ENCODE assay signal across 32 mouse cellular contexts in genomic region chr2:71497175-71497574, GRCm38 (mm10). TPM values are rescaled to one million over a fixed set of nuclear protein-coding genes. Genes with fewer than 3 reads are reported as not detected.
DNase-seq lines count a peak whose midpoint lies in the region; ATAC-seq and TF ChIP-seq lines count a peak whose summit lies in the region.
"Had no signal": no experiment of that assay in that cellular context is flagged by ENCODE, and none has a peak within 500 bp of the region (broad histone marks: within the 10 kb centered on the region; RNA-seq: fewer than 3 reads in every experiment).

No protein-coding gene starts in this region.

- no peak for ATAC-seq in liver, embryonic 12.5 days
- no peak for ATAC-seq in embryonic facial prominence, embryonic 11.5 days (replicated peaks; ENCODE audit: insufficient number of reproducible peaks, low FRiP score, low TSS enrichment, low read depth)
- ATAC-seq in limb, embryonic 14.5 days (ENCODE audit: low FRiP score, low read depth), result peak; percentile 68; the same call in 1 of the 2 replicates
- ATAC-seq: intestine, embryonic 16.5 days; lung, postnatal 0 days; midbrain, embryonic 13.5 days had no signal

- peak; percentile 79 for DNase-seq in liver, adult 2 months (ENCODE audit: extremely low read depth, low read depth, low spot score)
- peak; percentile 63 for DNase-seq in embryonic facial prominence, embryonic 11.5 days (ENCODE audit: low spot score)
- peak; percentile 77 for DNase-seq in limb, embryonic 14.5 days (ENCODE audit: low spot score)
- no peak for DNase-seq in left cerebral cortex, postnatal 36 days (ENCODE audit: low spot score in 2 of 2)
- no peak for DNase-seq in left cerebral cortex, adult 8-10 months (ENCODE audit: low spot score in 2 of 2)
- DNase-seq: adrenal gland, postnatal 25 days; cerebellum, adult 11-12 months; cerebellum, adult 9-11 months; gastrocnemius, postnatal 25 days; heart, adult 18-20 months; heart, postnatal 36 days; kidney, adult 8-10 months; layer of hippocampus, adult 9-11 months; liver, embryonic 13.5 days; lung, adult 18-20 months; lung, postnatal 4 days; right cerebral cortex, postnatal 25 days had no signal

- no peaks in the 10 kb centered on the region for H3K27me3 ChIP-seq in liver, adult 2 months (ENCODE audit: control insufficient read depth, insufficient read depth, low read length)
- H3K27me3 ChIP-seq in liver, embryonic 12.5 days (replicated peaks), result no peaks in the 10 kb centered on the region
- H3K27me3 ChIP-seq in embryonic facial prominence, embryonic 11.5 days (ENCODE audit: control insufficient read depth, insufficient read depth, low read length), result no peaks in the 10 kb centered on the region
- no peaks in the 10 kb centered on the region for H3K27me3 ChIP-seq in limb, embryonic 14.5 days (ENCODE audit: control insufficient read depth, insufficient read depth, low read length)
- H3K27me3 ChIP-seq: forebrain, embryonic 12.5 days; hindbrain, embryonic 13.5 days; liver, embryonic 13.5 days; midbrain, embryonic 13.5 days; stomach, embryonic 15.5 days had no signal

- no peak for TF ChIP-seq CTCF in liver, adult 2 months (IDR thresholded peaks at IDR 0.05; ENCODE audit: low read depth, low read length)

- no peaks in the 10 kb centered on the region for H3K36me3 ChIP-seq in liver, adult 2 months (ENCODE audit: control insufficient read depth, insufficient read depth, low read length)
- H3K36me3 ChIP-seq in liver, embryonic 12.5 days, result no peaks in the 10 kb centered on the region
- no peaks in the 10 kb centered on the region for H3K36me3 ChIP-seq in embryonic facial prominence, embryonic 11.5 days (replicated peaks; ENCODE audit: control insufficient read depth, insufficient read depth, low read depth, low read length)
- H3K36me3 ChIP-seq in limb, embryonic 14.5 days (ENCODE audit: control insufficient read depth, insufficient read depth, low read length), result no peaks in the 10 kb centered on the region
- H3K36me3 ChIP-seq: forebrain, embryonic 12.5 days; hindbrain, embryonic 13.5 days; liver, embryonic 13.5 days; midbrain, embryonic 13.5 days; stomach, embryonic 15.5 days had no signal

- H3K4me3 ChIP-seq in liver, adult 2 months (ENCODE audit: insufficient read depth, low read depth, low read length), result no peak overlapping the region
- no peak overlapping the region for H3K4me3 ChIP-seq in liver, embryonic 12.5 days
- no peak overlapping the region for H3K4me3 ChIP-seq in embryonic facial prominence, embryonic 11.5 days (ENCODE audit: low read depth, low read length)
- H3K4me3 ChIP-seq in limb, embryonic 14.5 days (replicated peaks; ENCODE audit: low read length), result no peak overlapping the region
- H3K4me3 ChIP-seq: erythroblast, embryonic 14.5 days; forebrain, embryonic 12.5 days; hindbrain, embryonic 13.5 days; liver, embryonic 13.5 days; midbrain, embryonic 13.5 days; stomach, embryonic 15.5 days had no signal

- H3K9ac ChIP-seq in liver, adult 2 months (ENCODE audit: low read depth, low read length), result no peak overlapping the region
- no peak overlapping the region for H3K9ac ChIP-seq in liver, embryonic 12.5 days
- no peak overlapping the region for H3K9ac ChIP-seq in embryonic facial prominence, embryonic 11.5 days (replicated peaks; ENCODE audit: low read length)
- H3K9ac ChIP-seq in limb, embryonic 14.5 days (ENCODE audit: low read depth, low read length, severe bottlenecking), result no peak overlapping the region
- H3K9ac ChIP-seq: forebrain, embryonic 12.5 days; hindbrain, embryonic 13.5 days; liver, embryonic 13.5 days; midbrain, embryonic 13.5 days; stomach, embryonic 15.5 days had no signal

- 29% methylated on average over 5 of the region's 5 CpGs for WGBS in liver, adult 2 months
- WGBS in liver, embryonic 12.5 days (ENCODE audit: insufficient replicate concordance), result 74% methylated on average over 5 of the region's 5 CpGs
- 22% methylated on average over 5 of the region's 5 CpGs for WGBS in embryonic facial prominence, embryonic 11.5 days
- WGBS in limb, embryonic 14.5 days, result 10% methylated on average over 5 of the region's 5 CpGs

- peaks cover 17% of the 10 kb centered on the region for H3K4me1 ChIP-seq in liver, adult 2 months (ENCODE audit: control insufficient read depth, insufficient read depth, low read length)
- 0 out of 2 replicates have a peak, but pooled peaks cover 4% of the 10 kb centered on the region for H3K4me1 ChIP-seq in liver, embryonic 12.5 days
- H3K4me1 ChIP-seq in embryonic facial prominence, embryonic 11.5 days (ENCODE audit: control insufficient read depth, insufficient read depth, low read length), result no peaks in the 10 kb centered on the region
- peaks cover 20% of the 10 kb centered on the region for H3K4me1 ChIP-seq in limb, embryonic 14.5 days (ENCODE audit: control insufficient read depth, insufficient read depth, low read length)
- H3K4me1 ChIP-seq: stomach, embryonic 15.5 days had no signal

- no peak overlapping the region for H3K27ac ChIP-seq in liver, adult 2 months (replicated peaks; ENCODE audit: insufficient read depth, low read depth, low read length)
- H3K27ac ChIP-seq in liver, embryonic 12.5 days, result no peak overlapping the region
- no peak overlapping the region for H3K27ac ChIP-seq in embryonic facial prominence, embryonic 11.5 days (replicated peaks; ENCODE audit: low read depth, low read length)
- 0 out of 2 replicates have a peak overlapping the region, but pooled peaks have one; percentile 28 for H3K27ac ChIP-seq in limb, embryonic 14.5 days (replicated peaks; ENCODE audit: low read depth, low read length)
- H3K27ac ChIP-seq: forebrain, embryonic 12.5 days; hindbrain, embryonic 13.5 days; kidney, postnatal 0 days; liver, embryonic 13.5 days; midbrain, embryonic 13.5 days; stomach, embryonic 15.5 days had no signal

- H3K9me3 ChIP-seq in liver, embryonic 12.5 days (replicated peaks), result no peaks in the 10 kb centered on the region
- H3K9me3 ChIP-seq in embryonic facial prominence, embryonic 11.5 days (replicated peaks; ENCODE audit: control insufficient read depth, low read length), result no peaks in the 10 kb centered on the region
- no peaks in the 10 kb centered on the region for H3K9me3 ChIP-seq in limb, embryonic 14.5 days (ENCODE audit: control insufficient read depth, low read length)
- H3K9me3 ChIP-seq: forebrain, embryonic 12.5 days; G1E; hindbrain, embryonic 13.5 days; liver, embryonic 13.5 days; midbrain, embryonic 13.5 days; stomach, embryonic 15.5 days had no signal

- intact Hi-C loops in left cerebral cortex, postnatal 36 days (cut with DNase I), result no loop called here

- H3K79me2 ChIP-seq in liver, adult 2 months (ENCODE audit: control insufficient read depth, insufficient read depth, low read length), result no peaks in the 10 kb centered on the region; the same call in 1 of the 2 replicates

- H3K4me2 ChIP-seq in liver, embryonic 12.5 days, result no peak overlapping the region
- H3K4me2 ChIP-seq in embryonic facial prominence, embryonic 11.5 days (ENCODE audit: low read depth, low read length), result no peak overlapping the region
- H3K4me2 ChIP-seq in limb, embryonic 14.5 days (replicated peaks; ENCODE audit: low read depth, low read length, severe bottlenecking), result no peak overlapping the region
- H3K4me2 ChIP-seq: forebrain, embryonic 12.5 days; heart, embryonic 11.5 days; hindbrain, embryonic 13.5 days; liver, embryonic 13.5 days; midbrain, embryonic 13.5 days; stomach, embryonic 15.5 days had no signal

- no peak for TF ChIP-seq POLR2A in liver, adult 2 months (IDR thresholded peaks at IDR 0.05; ENCODE audit: extremely low read depth, insufficient read depth, low read length)
- TF ChIP-seq POLR2A in limb, embryonic 14.5 days (IDR thresholded peaks at IDR 0.05; ENCODE audit: borderline replicate concordance, extremely low read depth, insufficient read depth, insufficient read length), result no peak

RNA-seq across cellular contexts. Expression of gene Dlx1, which starts 30.7 kb away (rescaled TPM):
- not detected in 2 replicates for total RNA-seq in liver, adult 2 months (2014; rRNA removed)
- not detected in 2 replicates for polyA plus RNA-seq in liver, adult 2 months (2012; rRNA removed)
- 0.19 and 0.23 TPM in 2 replicates for polyA plus RNA-seq in liver, embryonic 12.5 days (2016; fragmentation: Nextera tagmentation; extraction: Ambion mirVana)
- 53.9 and 76.2 TPM in 2 replicates for polyA plus RNA-seq in embryonic facial prominence, embryonic 11.5 days (2014; fragmentation: Nextera tagmentation; extraction: Ambion mirVana)
- polyA plus RNA-seq in limb, embryonic 14.5 days (2012; rRNA removed), result 4.3 and 6.3 TPM in 2 replicates
- polyA plus RNA-seq in limb, embryonic 14.5 days (2014; fragmentation: Nextera tagmentation; extraction: Ambion mirVana), result 4.1 and 4.3 TPM in 2 replicates
- 10 to 100 TPM; 19.4 to 21.5 TPM for total RNA-seq in left cerebral cortex, postnatal 36 days (2021)
- 10 to 100 TPM; 17.8 to 23.6 (median 19.4) TPM for total RNA-seq in left cerebral cortex, adult 8-10 months (2022)
- total RNA-seq: common myeloid progenitor, adult 5-6 weeks; megakaryocyte-erythroid progenitor cell, adult 5-6 weeks; monocyte, adult 5-6 weeks had no signal
- polyA plus RNA-seq: kidney, postnatal 0 days; lung, postnatal 0 days; neural tube, embryonic 14.5 days had no signal

RNA-seq across cellular contexts. Expression of gene Metap1d, which starts 44.1 kb away (rescaled TPM):
- total RNA-seq in liver, adult 2 months (2014; rRNA removed), result 29.2 and 35.0 TPM in 2 replicates
- polyA plus RNA-seq in liver, adult 2 months (2012; rRNA removed), result 24.7 and 28.0 TPM in 2 replicates
- polyA plus RNA-seq in liver, embryonic 12.5 days (2016; fragmentation: Nextera tagmentation; extraction: Ambion mirVana), result 27.1 and 30.2 TPM in 2 replicates
- polyA plus RNA-seq in embryonic facial prominence, embryonic 11.5 days (2014; fragmentation: Nextera tagmentation; extraction: Ambion mirVana), result 37.7 and 37.9 TPM in 2 replicates
- polyA plus RNA-seq in limb, embryonic 14.5 days (2012; rRNA removed), result 79.4 and 86.8 TPM in 2 replicates
- polyA plus RNA-seq in limb, embryonic 14.5 days (2014; fragmentation: Nextera tagmentation; extraction: Ambion mirVana), result 44.3 and 54.5 TPM in 2 replicates
- total RNA-seq in left cerebral cortex, postnatal 36 days (2021), result 10 to 100 TPM; 12.3 to 19.6 TPM
- 10 to 100 TPM; 15.4 to 20.3 (median 19.7) TPM for total RNA-seq in left cerebral cortex, adult 8-10 months (2022)

RNA-seq across cellular contexts. Expression of gene Dlx2, which starts 49.4 kb away (rescaled TPM):
- total RNA-seq in liver, adult 2 months (2014; rRNA removed), result not detected in 2 replicates
- not detected in 2 replicates for polyA plus RNA-seq in liver, adult 2 months (2012; rRNA removed)
- polyA plus RNA-seq in liver, embryonic 12.5 days (2016; fragmentation: Nextera tagmentation; extraction: Ambion mirVana), result 0.08 and 0.12 TPM in 2 replicates
- 18.0 and 20.3 TPM in 2 replicates for polyA plus RNA-seq in embryonic facial prominence, embryonic 11.5 days (2014; fragmentation: Nextera tagmentation; extraction: Ambion mirVana)
- polyA plus RNA-seq in limb, embryonic 14.5 days (2012; rRNA removed), result 3.6 and 3.9 TPM in 2 replicates
- polyA plus RNA-seq in limb, embryonic 14.5 days (2014; fragmentation: Nextera tagmentation; extraction: Ambion mirVana), result 3.1 and 4.6 TPM in 2 replicates
- 1 to 10 TPM; 6.0 to 6.4 TPM for total RNA-seq in left cerebral cortex, postnatal 36 days (2021)
- total RNA-seq in left cerebral cortex, adult 8-10 months (2022), result 1 to 10 TPM; 4.8 to 8.6 (median 6.8) TPM
- total RNA-seq: common myeloid progenitor, adult 5-6 weeks; G1E; gastrocnemius, postnatal 25 days; heart, adult 18-20 months; heart, postnatal 36 days; megakaryocyte-erythroid progenitor cell, adult 5-6 weeks; monocyte, adult 5-6 weeks had no signal
- polyA plus RNA-seq: G1E; kidney, postnatal 0 days; liver, embryonic 13.5 days; lung, postnatal 0 days; neural tube, embryonic 14.5 days had no signal

Comparison
In these comparisons a context has a peak if more than half of its experiments do, and no peak if none do; other contexts are left out.
1. DNase-seq: peak in liver, adult 2 months (single experiment), embryonic facial prominence, embryonic 11.5 days (single experiment) and limb, embryonic 14.5 days (single experiment); none in left cerebral cortex, postnatal 36 days (0 of 2) and left cerebral cortex, adult 8-10 months (0 of 2).